Mouse (Mus musculus): ENCODE results near the gene Ercc6. TPM values are rescaled to one million over a fixed set of nuclear protein-coding genes. Genes with fewer than 3 reads are reported as not detected.

Gene Ercc6
- total and polyA plus RNA-seq, 3 experiments = 1.8 to 3.7 (median 2.8) TPM

- Histone ChIP-seq H3K4me1 (ENCODE audit: control insufficient read depth, insufficient read depth, low read length) (no peaks in the 10 kb centered on the region), H3K4me3 (no peak overlapping the region), H3K9ac (ENCODE audit: low read depth, low read length) (no peak overlapping the region), H3K36me3 (ENCODE audit: control insufficient read depth, insufficient read depth, low read length) (no peaks in the 10 kb centered on the region), H3K27me3 (ENCODE audit: control insufficient read depth, insufficient read depth, low read length) (peaks cover 16% of the 10 kb centered on the region), H3K27ac (no peak overlapping the region), H3K79me2 (replicated peaks; ENCODE audit: control insufficient read depth, insufficient read depth, low read length) (no peaks in the 10 kb centered on the region)
- 2% methylated on average over 78 of the region's 78 CpGs for WGBS
- peak; percentile 40 to 69 for DNase-seq
- intact Hi-C loops (cut with DNase I) = no loop called here
- TF ChIP-seq CTCF (IDR thresholded peaks at IDR 0.05) (no peak), POLR2A (IDR thresholded peaks at IDR 0.05; ENCODE audit: insufficient read depth, low read depth, low read length) (no peak), EP300 (IDR thresholded peaks at IDR 0.05; ENCODE audit: insufficient read depth, low read depth, low read length) (no peak)
Measured at GRCm38 (mm10) chr14:32597232-32598231, 84.2 kb downstream of the Ercc6 start.

- H3K4me3 ChIP-seq = no peak overlapping the region
- DNase-seq = no peak
- H3K4me1 ChIP-seq (ENCODE audit: control insufficient read depth, insufficient read depth, low read length) = no peaks in the 10 kb centered on the region
- TF ChIP-seq CTCF (IDR thresholded peaks at IDR 0.05) (no peak), POLR2A (IDR thresholded peaks at IDR 0.05; ENCODE audit: insufficient read depth, low read depth, low read length) (no peak), EP300 (IDR thresholded peaks at IDR 0.05; ENCODE audit: insufficient read depth, low read depth, low read length) (no peak)
- 12% methylated on average over 23 of the region's 23 CpGs for WGBS
- H3K79me2 ChIP-seq (replicated peaks; ENCODE audit: control insufficient read depth, insufficient read depth, low read length) = no peaks in the 10 kb centered on the region
- intact Hi-C loops (cut with DNase I) = no loop called here
- no peak overlapping the region for H3K9ac ChIP-seq (ENCODE audit: low read depth, low read length)
- peaks cover 16% of the 10 kb centered on the region for H3K27me3 ChIP-seq (ENCODE audit: control insufficient read depth, insufficient read depth, low read length)
- H3K36me3 ChIP-seq (ENCODE audit: control insufficient read depth, insufficient read depth, low read length) = no peaks in the 10 kb centered on the region
- no peak overlapping the region for H3K27ac ChIP-seq
Measured at GRCm38 (mm10) chr14:32598437-32599219, 85.3 kb downstream of the Ercc6 start.

- no peak within 1 kb of the TSS for H3K9ac ChIP-seq (ENCODE audit: low read depth, low read length)
- peak; percentile 13 to 25 for DNase-seq
- H3K27ac ChIP-seq = no peak within 1 kb of the TSS
- no peaks in the 10 kb centered on the region for H3K36me3 ChIP-seq (ENCODE audit: control insufficient read depth, insufficient read depth, low read length)
- TF ChIP-seq POLR2A (IDR thresholded peaks at IDR 0.05; ENCODE audit: insufficient read depth, low read depth, low read length) (no peak), EP300 (IDR thresholded peaks at IDR 0.05; ENCODE audit: insufficient read depth, low read depth, low read length) (no peak), CTCF (IDR thresholded peaks at IDR 0.05) (no peak)
- H3K4me3 ChIP-seq = no peak within 1 kb of the TSS
- 1% methylated on average over 53 of the region's 53 CpGs for WGBS
- no peaks in the 10 kb centered on the region for H3K4me1 ChIP-seq (ENCODE audit: control insufficient read depth, insufficient read depth, low read length)
- H3K79me2 ChIP-seq (replicated peaks; ENCODE audit: control insufficient read depth, insufficient read depth, low read length) = no peaks in the 10 kb centered on the region
- intact Hi-C loops (cut with DNase I) = no loop called here
- peaks cover 16% of the 10 kb centered on the region for H3K27me3 ChIP-seq (ENCODE audit: control insufficient read depth, insufficient read depth, low read length)
Measured at GRCm38 (mm10) chr14:32599290-32600041, 86.1 kb downstream of the Ercc6 start, which contains the start of gene Prrxl1. Gene Prrxl1, plus strand, starts transcription at chr14:32599407.

GRCm38 (mm10) chr14:32600110-32600509 lies 86.8 kb downstream of the Ercc6 start:
- WGBS = 8% methylated on average over 16 of the region's 16 CpGs
- Histone ChIP-seq H3K9ac (ENCODE audit: low read depth, low read length) (no peak overlapping the region), H3K27me3 (ENCODE audit: control insufficient read depth, insufficient read depth, low read length) (peaks cover 16% of the 10 kb centered on the region), H3K4me1 (ENCODE audit: control insufficient read depth, insufficient read depth, low read length) (no peaks in the 10 kb centered on the region), H3K36me3 (ENCODE audit: control insufficient read depth, insufficient read depth, low read length) (no peaks in the 10 kb centered on the region), H3K4me3 (no peak overlapping the region), H3K79me2 (replicated peaks; ENCODE audit: control insufficient read depth, insufficient read depth, low read length) (no peaks in the 10 kb centered on the region), H3K27ac (no peak overlapping the region)
- intact Hi-C loops (cut with DNase I) = no loop called here
- DNase-seq = no peak
- TF ChIP-seq CTCF (IDR thresholded peaks at IDR 0.05) (no peak), POLR2A (IDR thresholded peaks at IDR 0.05; ENCODE audit: insufficient read depth, low read depth, low read length) (no peak), EP300 (IDR thresholded peaks at IDR 0.05; ENCODE audit: insufficient read depth, low read depth, low read length) (no peak)

GRCm38 (mm10) chr14:32605508-32605907 lies 92.2 kb downstream of the Ercc6 start:
- intact Hi-C loops (cut with DNase I) = no loop called here
- DNase-seq = no peak
- no peak overlapping the region for H3K27ac ChIP-seq
- no peaks in the 10 kb centered on the region; the same call in none of the 2 replicates for H3K27me3 ChIP-seq (ENCODE audit: control insufficient read depth, insufficient read depth, low read length)
- H3K9ac ChIP-seq (ENCODE audit: low read depth, low read length) = no peak overlapping the region
- TF ChIP-seq POLR2A (IDR thresholded peaks at IDR 0.05; ENCODE audit: insufficient read depth, low read depth, low read length) (no peak), CTCF (IDR thresholded peaks at IDR 0.05) (no peak), EP300 (IDR thresholded peaks at IDR 0.05; ENCODE audit: insufficient read depth, low read depth, low read length) (no peak)
- no peaks in the 10 kb centered on the region for H3K4me1 ChIP-seq (ENCODE audit: control insufficient read depth, insufficient read depth, low read length)
- WGBS = 55% methylated on average over 15 of the region's 15 CpGs
- no peaks in the 10 kb centered on the region for H3K36me3 ChIP-seq (ENCODE audit: control insufficient read depth, insufficient read depth, low read length)
- no peak overlapping the region for H3K4me3 ChIP-seq
- no peaks in the 10 kb centered on the region for H3K79me2 ChIP-seq (replicated peaks; ENCODE audit: control insufficient read depth, insufficient read depth, low read length)
